Mouse (Mus musculus) spleen, adult 10 weeks (tissue): Measurements from ENCODE around the gene Usp34. TPM values are rescaled to one million over a fixed set of nuclear protein-coding genes. Genes with fewer than 3 reads are reported as not detected.

ENCODE experiments used
- polyA plus RNA-seq: library from polyadenylated mRNA; stranded (reverse); fragments of 350-450 nt; fragmentation: Illumina TruSeq; extraction: RNeasy Lipid Tissue Mini Kit (QIAGEN cat#74804); gene quantifications from one replicate; pipeline ENCODE4 v1.2.3, GENCODE M21; 2015; ENCODE audit warnings: low replicate concordance; ENCODE audit not compliant: insufficient read depth

The Usp34 gene
- polyA plus RNA-seq, result 96.4 TPM

GRCm38 (mm10) chr11:23306764-23307565 is at the start of gene Usp34:
Gene Usp34 (plus strand): TSS chr11:23306895.

GRCm38 (mm10) chr11:23497718-23498509 is 191.2 kb downstream of the Usp34 start, which contains the start of gene Ahsa2:
Gene Ahsa2 (minus strand): TSS chr11:23498030.

GRCm38 (mm10) chr11:23520473-23521205 is 213.9 kb downstream of the Usp34 start, which contains the start of gene 1700093K21Rik:
Gene 1700093K21Rik (minus strand): TSS chr11:23521155.

Other genes with a start within 250 kb of the Usp34 start
- 167 TPM for gene Xpo1, start 50.9 kb upstream of the Usp34 start, polyA plus RNA-seq
- 72.4 TPM for gene Ahsa2, start 191.1 kb downstream of the Usp34 start, polyA plus RNA-seq
- not detected for gene 1700093K21Rik, start 214.3 kb downstream of the Usp34 start, polyA plus RNA-seq